Mouse (Mus musculus) cortical plate, adult 2 months (tissue): Measurements from ENCODE around the gene Stk11.

Experiments
- CTCF ChIP-seq: fragments of 200-500 bp; IDR thresholded peaks from 2 replicates; pipeline ENCODE4 v1.5.1; 2011; ENCODE audit warnings: mild to moderate bottlenecking, control low read depth, low read length; ENCODE audit not compliant: insufficient read depth; ENCODE audit errors: extremely low read depth
- POLR2A ChIP-seq: fragments of 200-500 bp; IDR thresholded peaks from 2 replicates; pipeline ENCODE4 v1.6.1; 2011; ENCODE audit warnings: mild to moderate bottlenecking, low read length, control low read depth; ENCODE audit not compliant: insufficient read depth; ENCODE audit errors: extremely low read depth

DNA sequence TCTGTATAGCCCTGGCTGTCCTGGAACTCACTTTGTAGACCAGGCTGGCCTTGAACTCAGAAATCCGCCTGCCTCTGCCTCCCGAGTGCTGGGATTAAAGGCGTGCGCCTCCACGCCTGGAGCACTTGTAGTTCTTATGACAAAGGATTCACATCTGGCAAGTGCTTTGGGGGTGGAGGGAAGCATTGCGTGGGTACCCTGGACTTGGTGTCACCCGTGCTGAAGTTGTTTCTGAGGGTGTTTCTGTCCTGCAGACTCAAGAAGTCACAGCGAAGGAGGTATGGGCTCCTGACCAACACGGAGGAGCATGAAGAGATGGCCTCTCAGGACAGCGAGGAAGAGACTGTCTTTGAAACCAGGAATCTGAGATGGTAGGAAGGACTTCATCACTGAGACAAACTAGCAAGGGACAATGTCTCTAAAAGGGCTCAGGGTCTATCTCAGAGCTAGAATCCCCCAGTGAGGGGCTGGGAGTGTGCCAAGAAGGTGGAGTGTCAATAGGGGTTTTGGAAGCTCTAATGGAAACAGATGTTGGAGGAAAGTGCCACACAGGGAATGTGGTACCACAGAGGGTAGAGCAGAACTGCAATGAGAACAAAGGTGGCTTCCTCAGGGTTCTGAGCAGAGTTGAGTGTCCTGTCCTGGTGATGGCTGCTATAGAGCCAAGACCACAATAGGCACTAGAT lies 58.5 kb downstream of the Stk11 start:
- TF ChIP-seq CTCF = no peak
- no peak for TF ChIP-seq POLR2A
